Mouse (Mus musculus): ENCODE measurements around the gene Rit1. TPM values are rescaled to one million over a fixed set of nuclear protein-coding genes. Genes with fewer than 3 reads are reported as not detected.

Gene Rit1
- total RNA-seq, 2 experiments from 2014 or later, result 49.1 to 49.9 TPM

Other genes with a start within 250 kb of the Rit1 start
- 10 to 100 TPM; 42.1 to 48.7 TPM for gene Lmna, start 206.9 kb upstream of the Rit1 start, total RNA-seq (2021)
- 1 to 10 TPM; 2.8 to 3.0 TPM for gene Mex3a, start 184.4 kb upstream of the Rit1 start, total RNA-seq (2021)
- not detected for gene Rab25, start 168.5 kb upstream of the Rit1 start, total RNA-seq (2021)
- 10 to 100 TPM; 96.9 to 99.5 TPM for gene Lamtor2, start 163.8 kb upstream of the Rit1 start, total RNA-seq (2021)
- 100 to 1,000 TPM; 128 to 129 TPM for gene Ubqln4, start 163.1 kb upstream of the Rit1 start, total RNA-seq (2021)
- gene Ssr2, start 141.0 kb upstream of the Rit1 start, total RNA-seq (2021), result 100 to 1,000 TPM in 1 of 2 experiments, 10 to 100 TPM in 1; 97.7 to 106 TPM
- gene Arhgef2, start 110.9 kb upstream of the Rit1 start, total RNA-seq (2021), result 100 to 1,000 TPM; 245 to 246 TPM
- not detected for gene Rxfp4, start 63.7 kb upstream of the Rit1 start, total RNA-seq (2021)
- gene Khdc4, start 31.0 kb upstream of the Rit1 start, total RNA-seq (2021), result 10 to 100 TPM; 54.0 to 57.1 TPM
- 100 to 1,000 TPM; 527 to 544 TPM for gene Syt11, start 58.3 kb downstream of the Rit1 start, total RNA-seq (2021)
- gene Gon4l, start 118.4 kb downstream of the Rit1 start, total RNA-seq (2021), result 10 to 100 TPM; 41.2 to 46.0 TPM
- gene Msto1, start 197.2 kb downstream of the Rit1 start, total RNA-seq (2021), result 10 to 100 TPM; 22.5 to 23.6 TPM
- gene Ash1l, start 233.8 kb downstream of the Rit1 start, total RNA-seq (2021), result 10 to 100 TPM; 79.1 to 83.5 TPM
- 100 to 1,000 TPM; 103 to 104 TPM for gene Dap3, start 234.3 kb downstream of the Rit1 start, total RNA-seq (2021)